Mouse (Mus musculus) kidney, embryonic 15.5 days (tissue): ENCODE results near the gene Hsd17b7. TPM values are rescaled to one million over a fixed set of nuclear protein-coding genes. Genes with fewer than 3 reads are reported as not detected.

ENCODE experiments used
- ATAC-seq: fragments of 200-750 bp; cut with Nextera tagmentation; replicated peaks from 2 replicates; pipeline ENCODE4 v1.8.0; 2017; ENCODE audit warnings: moderate TSS enrichment; ENCODE audit not compliant: low FRiP score
- H3K27ac ChIP-seq: fragments of 300-500 bp; sonication (generic); 2 replicates; pipeline ENCODE4 v1.5.1; 2015; ENCODE audit warnings: mild to moderate bottlenecking, inconsistent platforms
- H3K27me3 ChIP-seq: fragments of 300-500 bp; sonication (generic); 2 replicates; pipeline ENCODE4 v1.6.1; 2015; ENCODE audit warnings: inconsistent platforms
- H3K36me3 ChIP-seq: fragments of 300-500 bp; sonication (generic); 2 replicates; pipeline ENCODE4 v1.6.1; 2015; ENCODE audit warnings: inconsistent platforms
- H3K4me1 ChIP-seq: fragments of 300-500 bp; sonication (generic); 2 replicates; pipeline ENCODE4 v1.6.1; 2015; ENCODE audit warnings: inconsistent platforms
- H3K4me2 ChIP-seq: fragments of 300-500 bp; sonication (generic); 2 replicates; pipeline ENCODE4 v1.6.1; 2015; ENCODE audit warnings: moderate library complexity, mild to moderate bottlenecking, inconsistent platforms
- H3K4me3 ChIP-seq: fragments of 300-500 bp; sonication (generic); replicated peaks from 2 replicates; pipeline ENCODE4 v1.5.1; 2015; ENCODE audit warnings: mild to moderate bottlenecking, inconsistent platforms
- H3K9ac ChIP-seq: fragments of 300-500 bp; sonication (generic); 2 replicates; pipeline ENCODE4 v1.6.1; 2015; ENCODE audit warnings: mild to moderate bottlenecking, inconsistent platforms
- H3K9me3 ChIP-seq: fragments of 300-500 bp; sonication (generic); replicated peaks from 2 replicates; pipeline ENCODE4 v1.6.1; 2016; ENCODE audit warnings: inconsistent platforms
- WGBS: fragments of 180-500 bp; shearing (Covaris S2); methylation state at CpG from one replicate; pipeline ENCODE4 v1.1.7; 2015; ENCODE audit warnings: mixed read lengths; 5-methylcytosine and 5-hydroxymethylcytosine counted together
- polyA plus RNA-seq: library from polyadenylated mRNA; unstranded; fragments of >200 nt; fragmentation: Nextera tagmentation; extraction: Ambion mirVana; gene quantifications from 2 replicates; pipeline ENCODE4 v1.2.1, GENCODE M21; 2015

Hsd17b7 gene
- polyA plus RNA-seq, 1 experiment from 2014 or later: 12.5 TPM

- no peak overlapping the region for H3K27ac ChIP-seq
- no peak overlapping the region for H3K4me3 ChIP-seq
- no peak overlapping the region for H3K4me2 ChIP-seq
- no peaks in the 10 kb centered on the region for H3K27me3 ChIP-seq
- H3K9me3 ChIP-seq: no peaks in the 10 kb centered on the region
- H3K4me1 ChIP-seq: peaks cover 14% of the 10 kb centered on the region
- no peak for ATAC-seq
- H3K9ac ChIP-seq: no peak overlapping the region
- WGBS: 91% methylated on average over 4 of the region's 4 CpGs
- peaks cover 10% of the 10 kb centered on the region for H3K36me3 ChIP-seq
These were observed 1.9 kb upstream of the Hsd17b7 start for GRCm38 (mm10) chr1:169970936-169971335.

DNA sequence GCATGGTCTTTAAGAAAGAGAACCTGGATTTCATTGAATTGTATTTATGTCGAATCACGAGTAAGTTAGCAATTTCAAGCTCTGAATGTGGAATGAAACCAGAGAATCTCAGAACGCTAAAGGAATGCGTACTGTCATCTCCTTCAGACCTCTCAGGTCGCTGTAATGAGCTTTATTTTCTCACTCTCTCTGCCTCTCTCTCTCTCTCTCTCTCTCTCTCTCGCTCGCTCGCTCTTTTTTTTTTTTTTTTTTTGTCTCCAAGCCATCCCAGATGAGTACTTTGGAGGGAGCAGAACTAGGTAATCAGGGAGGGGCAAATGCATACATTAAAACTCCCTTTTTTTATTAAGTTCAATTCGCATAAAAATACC is 460 bp upstream of the Hsd17b7 start:
- Histone ChIP-seq H3K36me3 (peaks cover 24% of the 10 kb centered on the region), H3K4me1 (peaks cover 14% of the 10 kb centered on the region), H3K27ac (peak overlapping the region; percentile 86), H3K4me3 (peak overlapping the region; percentile 74), H3K9me3 (no peaks in the 10 kb centered on the region), H3K4me2 (peak overlapping the region; percentile 75), H3K27me3 (no peaks in the 10 kb centered on the region), H3K9ac (peak overlapping the region; percentile 50)
- WGBS: under 1% methylated on average over 8 of the region's 9 CpGs
- ATAC-seq: peak; percentile 54

DNA sequence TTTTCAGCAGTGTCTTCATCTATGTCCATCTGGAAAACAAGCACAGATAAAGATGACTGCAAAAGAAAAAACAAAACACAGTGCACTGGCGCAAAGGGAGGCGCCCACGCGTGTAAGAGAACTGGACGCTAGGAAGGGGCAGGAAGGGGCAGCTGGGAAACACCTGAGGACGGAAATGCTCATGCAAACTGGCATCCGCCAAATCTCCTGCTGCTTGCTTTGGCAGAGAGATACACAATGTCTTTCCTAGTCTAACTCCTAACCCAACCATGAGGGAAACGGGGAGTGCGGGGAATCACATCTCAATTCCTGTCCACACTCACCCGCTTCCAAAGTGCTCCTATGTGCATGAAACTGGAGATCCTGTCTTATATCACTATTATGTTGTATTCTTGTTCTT is 15.9 kb downstream of the Hsd17b7 start:
- no peak for ATAC-seq
- peaks cover 67% of the 10 kb centered on the region for H3K36me3 ChIP-seq

DNA sequence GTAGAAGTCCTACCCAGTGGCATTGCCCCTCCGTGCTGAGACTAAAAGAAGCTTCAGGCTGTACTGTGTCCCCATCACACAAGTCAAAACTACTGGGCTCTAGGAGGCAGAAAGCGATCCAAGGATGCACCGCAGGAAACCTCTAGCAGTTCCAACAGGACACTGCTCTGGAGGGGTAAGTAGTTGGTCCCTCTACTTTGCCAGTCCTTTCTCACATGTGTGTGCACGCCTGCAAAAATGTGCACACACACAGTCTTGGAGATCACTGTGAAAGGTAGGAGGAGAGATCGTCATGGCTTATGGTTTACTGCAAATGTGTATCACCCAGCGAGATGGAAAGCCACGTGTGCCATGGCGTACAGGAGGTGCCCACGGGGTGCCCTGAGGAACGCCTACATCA is 16.4 kb downstream of the Hsd17b7 start:
- 94% methylated on average over 10 of the region's 10 CpGs for WGBS
- Histone ChIP-seq H3K4me2 (no peak overlapping the region), H3K27ac (no peak overlapping the region), H3K4me3 (no peak overlapping the region), H3K9me3 (no peaks in the 10 kb centered on the region), H3K36me3 (peaks cover 63% of the 10 kb centered on the region), H3K9ac (no peak overlapping the region), H3K4me1 (no peaks in the 10 kb centered on the region), H3K27me3 (no peaks in the 10 kb centered on the region)
- ATAC-seq: no peak

More for the DNA sequence above, 15.9 kb downstream of the Hsd17b7 start:
- H3K9ac ChIP-seq: no peak overlapping the region
- H3K4me2 ChIP-seq: no peak overlapping the region
- no peaks in the 10 kb centered on the region for H3K9me3 ChIP-seq
- H3K27me3 ChIP-seq: no peaks in the 10 kb centered on the region
- 97% methylated on average over 10 of the region's 10 CpGs for WGBS
- H3K4me1 ChIP-seq: no peaks in the 10 kb centered on the region
- no peak overlapping the region for H3K27ac ChIP-seq
- H3K4me3 ChIP-seq: no peak overlapping the region

GRCm38 (mm10) chr1:169951561-169951960 is 17.5 kb downstream of the Hsd17b7 start:
- no peak overlapping the region for H3K4me3 ChIP-seq
- no peaks in the 10 kb centered on the region for H3K9me3 ChIP-seq
- H3K27ac ChIP-seq: no peak overlapping the region
- peaks cover 55% of the 10 kb centered on the region for H3K36me3 ChIP-seq
- 95% methylated on average over 6 of the region's 6 CpGs for WGBS
- no peak overlapping the region for H3K9ac ChIP-seq
- H3K27me3 ChIP-seq: no peaks in the 10 kb centered on the region
- ATAC-seq: no peak
- H3K4me1 ChIP-seq: no peaks in the 10 kb centered on the region
- H3K4me2 ChIP-seq: no peak overlapping the region

GRCm38 (mm10) chr1:169950651-169951050 is 18.4 kb downstream of the Hsd17b7 start:
- no peak overlapping the region for H3K4me3 ChIP-seq
- H3K9ac ChIP-seq: no peak overlapping the region
- H3K4me2 ChIP-seq: no peak overlapping the region
- no peak overlapping the region for H3K27ac ChIP-seq
- 93% methylated on average over 4 of the region's 4 CpGs for WGBS
- no peak for ATAC-seq
- no peaks in the 10 kb centered on the region for H3K9me3 ChIP-seq
- no peaks in the 10 kb centered on the region for H3K4me1 ChIP-seq
- H3K36me3 ChIP-seq: peaks cover 45% of the 10 kb centered on the region
- no peaks in the 10 kb centered on the region for H3K27me3 ChIP-seq

DNA sequence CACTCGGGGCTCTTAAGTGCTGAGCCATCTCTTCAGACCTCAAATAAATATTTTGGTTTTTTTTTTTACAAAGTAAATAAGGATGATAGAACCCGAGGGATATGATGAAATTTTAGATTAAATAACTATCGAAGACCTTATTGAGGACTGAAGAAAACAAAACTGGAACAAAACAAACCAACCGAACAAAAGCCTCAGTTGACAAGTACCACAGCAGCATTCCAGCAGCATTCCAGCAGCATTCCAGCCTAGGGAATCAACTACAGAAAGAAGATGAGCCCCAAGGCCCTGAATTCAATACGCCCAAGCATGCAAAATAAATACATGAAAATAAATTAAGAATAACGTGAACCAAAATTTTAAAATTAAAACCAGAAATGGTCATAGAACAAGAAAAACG is 19.1 kb downstream of the Hsd17b7 start:
- WGBS: 79% methylated on average over 7 of the region's 7 CpGs

DNA sequence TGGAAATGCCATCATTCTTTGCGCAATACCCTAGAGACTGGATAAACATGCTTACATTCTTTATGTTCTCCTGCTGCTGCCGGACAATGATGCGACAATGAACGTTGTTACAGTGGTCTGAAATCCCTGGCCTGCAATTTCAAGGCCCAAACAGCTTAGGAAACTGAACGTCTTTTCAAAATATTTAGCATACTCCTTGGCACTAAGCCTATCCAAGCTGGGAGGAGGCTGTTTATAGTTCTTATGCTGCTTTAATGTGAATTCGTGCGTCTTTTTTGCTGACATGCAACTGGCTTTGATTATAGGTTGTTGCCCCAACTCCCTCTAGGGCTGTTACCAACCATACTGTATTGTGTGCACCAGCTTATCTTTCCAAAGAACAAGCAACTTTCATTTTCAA is 20.2 kb downstream of the Hsd17b7 start:
- no peaks in the 10 kb centered on the region for H3K27me3 ChIP-seq
- no peak for ATAC-seq
- WGBS: 69% methylated on average over 7 of the region's 7 CpGs
- H3K36me3 ChIP-seq: peaks cover 29% of the 10 kb centered on the region
- no peak overlapping the region for H3K27ac ChIP-seq
- H3K9me3 ChIP-seq: no peaks in the 10 kb centered on the region
- H3K4me2 ChIP-seq: no peak overlapping the region
- H3K4me1 ChIP-seq: no peaks in the 10 kb centered on the region
- H3K4me3 ChIP-seq: no peak overlapping the region
- no peak overlapping the region for H3K9ac ChIP-seq

More for the DNA sequence above, 19.1 kb downstream of the Hsd17b7 start:
- no peak for ATAC-seq
- Histone ChIP-seq H3K9ac (no peak overlapping the region), H3K4me1 (no peaks in the 10 kb centered on the region), H3K27me3 (no peaks in the 10 kb centered on the region), H3K4me2 (no peak overlapping the region), H3K36me3 (peaks cover 39% of the 10 kb centered on the region), H3K4me3 (no peak overlapping the region), H3K9me3 (no peaks in the 10 kb centered on the region), H3K27ac (no peak overlapping the region)

GRCm38 (mm10) chr1:169948280-169948679 is 20.8 kb downstream of the Hsd17b7 start:
- H3K36me3 ChIP-seq: peaks cover 23% of the 10 kb centered on the region
- WGBS: 67% methylated on average over 7 of the region's 7 CpGs
- no peak overlapping the region for H3K9ac ChIP-seq
- H3K27ac ChIP-seq: no peak overlapping the region
- no peaks in the 10 kb centered on the region for H3K4me1 ChIP-seq
- H3K4me3 ChIP-seq: no peak overlapping the region
- no peak overlapping the region for H3K4me2 ChIP-seq
- no peak for ATAC-seq
- no peaks in the 10 kb centered on the region for H3K9me3 ChIP-seq
- H3K27me3 ChIP-seq: no peaks in the 10 kb centered on the region

DNA sequence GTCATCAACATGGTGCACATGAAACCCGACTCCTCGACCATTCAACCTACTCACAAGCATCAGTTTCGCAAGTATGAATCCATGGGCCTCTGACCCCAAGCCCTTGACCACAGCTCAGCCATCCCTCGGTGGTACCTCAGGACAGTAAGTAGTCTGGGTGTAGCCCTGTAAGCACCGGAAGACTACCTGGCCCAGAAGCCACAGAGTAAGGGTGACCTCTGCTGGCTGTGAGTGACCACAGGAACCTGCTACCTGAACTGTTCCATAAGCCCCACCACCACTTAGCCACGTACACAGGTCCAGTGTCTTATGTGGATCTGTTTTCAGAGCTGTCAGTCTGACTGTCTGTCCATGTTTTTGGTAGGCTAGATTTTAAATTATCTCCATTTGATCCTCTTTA is 21.4 kb downstream of the Hsd17b7 start:
- 72% methylated on average over 6 of the region's 6 CpGs for WGBS
- Histone ChIP-seq H3K36me3 (peaks cover 17% of the 10 kb centered on the region), H3K9ac (no peak overlapping the region), H3K4me2 (no peak overlapping the region), H3K27ac (no peak overlapping the region), H3K4me1 (no peaks in the 10 kb centered on the region), H3K27me3 (no peaks in the 10 kb centered on the region), H3K9me3 (no peaks in the 10 kb centered on the region), H3K4me3 (no peak overlapping the region)
- no peak for ATAC-seq

GRCm38 (mm10) chr1:169946004-169946403 is 23.0 kb downstream of the Hsd17b7 start:
- Histone ChIP-seq H3K4me1 (no peaks in the 10 kb centered on the region), H3K9ac (no peak overlapping the region), H3K4me3 (no peak overlapping the region), H3K27me3 (no peaks in the 10 kb centered on the region), H3K4me2 (no peak overlapping the region), H3K27ac (no peak overlapping the region), H3K36me3 (peaks cover 8% of the 10 kb centered on the region), H3K9me3 (no peaks in the 10 kb centered on the region)
- no peak for ATAC-seq
- 74% methylated on average over 3 of the region's 3 CpGs for WGBS

- H3K9ac ChIP-seq: no peak overlapping the region
- no peak overlapping the region for H3K4me2 ChIP-seq
- H3K9me3 ChIP-seq: no peaks in the 10 kb centered on the region
- 14% methylated on average over 2 of the region's 2 CpGs for WGBS
- no peaks in the 10 kb centered on the region for H3K27me3 ChIP-seq
- no peak overlapping the region for H3K27ac ChIP-seq
- H3K36me3 ChIP-seq: no peaks in the 10 kb centered on the region
- H3K4me1 ChIP-seq: no peaks in the 10 kb centered on the region
- H3K4me3 ChIP-seq: no peak overlapping the region
- no peak for ATAC-seq
These were observed 29.7 kb downstream of the Hsd17b7 start for GRCm38 (mm10) chr1:169939345-169939744.

DNA sequence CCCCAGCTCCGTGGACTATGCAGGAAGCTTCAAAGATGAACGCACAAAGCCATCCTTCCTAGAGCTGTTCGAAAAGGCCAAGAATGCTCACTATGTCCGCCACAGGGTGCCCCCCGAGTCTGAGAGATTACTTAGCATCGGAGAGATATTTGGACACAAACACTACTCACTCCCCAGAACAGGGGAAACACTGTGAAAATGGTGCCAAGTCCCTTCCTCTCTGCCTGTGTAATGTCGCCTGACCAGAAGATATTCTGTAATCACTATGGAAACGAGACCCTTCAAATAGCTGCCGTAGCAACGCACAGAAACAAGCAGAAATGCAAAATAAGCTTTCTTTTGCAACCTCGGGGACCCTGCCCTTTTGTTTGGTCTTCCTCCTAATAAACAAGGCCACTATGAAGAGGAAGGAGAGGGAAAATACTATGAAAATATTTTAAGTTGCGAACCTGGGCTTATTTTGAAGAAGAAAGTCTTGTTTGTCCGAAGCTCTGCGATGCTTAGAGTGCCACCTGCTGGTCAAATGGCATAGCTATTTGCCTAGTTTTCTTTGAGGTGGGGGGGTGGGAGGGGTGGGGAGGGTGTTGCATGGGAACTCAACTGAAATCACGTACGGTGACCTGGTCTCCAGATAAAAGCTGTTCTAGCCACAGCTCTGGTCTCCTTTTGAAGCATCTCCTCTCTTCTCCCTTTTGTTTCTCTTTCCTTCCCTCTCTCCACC is 34.9 kb downstream of the Hsd17b7 start:
- no peaks in the 10 kb centered on the region for H3K4me1 ChIP-seq
- no peak overlapping the region for H3K9ac ChIP-seq
- 0 out of 2 replicates have a peak, but pooled peaks cover 2% of the 10 kb centered on the region for H3K27me3 ChIP-seq
- H3K36me3 ChIP-seq: no peaks in the 10 kb centered on the region
- H3K27ac ChIP-seq: no peak overlapping the region
- H3K9me3 ChIP-seq: no peaks in the 10 kb centered on the region
- no peak overlapping the region; the same call in 1 of the 2 replicates for H3K4me3 ChIP-seq
- 54% methylated on average over 16 of the region's 16 CpGs for WGBS
- ATAC-seq: no peak
- peak overlapping the region; percentile 36 for H3K4me2 ChIP-seq
